Mouse (Mus musculus) right cerebral cortex, postnatal 36 days (tissue): Measurements from ENCODE around the gene Arrb1.

Experiments used
- DNase-seq, 2 experiments: peaks; one replicate each; pipeline ENCODE4 v3.0.0; 2022; ENCODE audit warnings: low spot score in 2 of 2, mixed read lengths in 1 of 2

Arrb1 gene

GRCm38 (mm10) chr7:99632286-99632685, 97.0 kb downstream of the Arrb1 start:
- DNase-seq: no peak

GRCm38 (mm10) chr7:99633966-99634665, 98.8 kb downstream of the Arrb1 start:
- DNase-seq: no peak

GRCm38 (mm10) chr7:99641245-99641644, 106.0 kb downstream of the Arrb1 start:
- DNase-seq: no peak

GRCm38 (mm10) chr7:99642078-99642477, 106.8 kb downstream of the Arrb1 start:
- DNase-seq: no peak

- DNase-seq: no peak
Observed at GRCm38 (mm10) chr7:99644701-99645100, 109.4 kb downstream of the Arrb1 start.

GRCm38 (mm10) chr7:99648623-99649022, 113.4 kb downstream of the Arrb1 start:
- DNase-seq: no peak

- no peak for DNase-seq
Observed at GRCm38 (mm10) chr7:99649585-99649984, 114.3 kb downstream of the Arrb1 start.

- DNase-seq: no peak
Observed at GRCm38 (mm10) chr7:99654244-99654643, 119.0 kb downstream of the Arrb1 start.
